Mouse (Mus musculus) G1E (cell line): ENCODE measurements around the gene Gm7247.

Experiments used
- CTCF ChIP-seq: IDR thresholded peaks from 2 replicates; pipeline ENCODE4 v1.5.1; 2012; ENCODE audit warnings: low read depth, low read length, inconsistent platforms, mixed read lengths
- POLR2AphosphoS5 ChIP-seq: IDR thresholded peaks from 2 replicates; pipeline ENCODE4 v1.6.1; 2012; ENCODE audit warnings: low read depth, low read length, inconsistent platforms; ENCODE audit not compliant: insufficient replicate concordance

DNA sequence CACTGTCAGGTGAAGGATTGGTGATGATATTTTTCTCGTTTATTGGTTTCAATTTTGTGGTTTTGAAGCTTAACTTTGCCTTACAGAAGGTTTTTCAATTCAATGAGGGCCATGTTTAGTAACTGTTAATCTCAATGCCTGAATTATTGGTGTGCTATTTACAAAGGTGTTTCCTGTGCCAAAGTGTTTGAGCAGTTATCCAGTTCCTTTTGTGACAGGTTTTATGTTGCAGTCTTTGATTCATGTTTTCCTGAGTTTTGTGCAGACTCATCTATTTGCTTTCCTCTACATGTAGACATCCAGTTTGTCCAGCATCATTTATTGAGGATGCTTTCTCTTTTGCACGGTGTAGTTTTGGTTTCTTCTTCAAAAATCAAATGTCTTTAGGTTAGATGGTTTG lies 62.3 kb downstream of the Gm7247 start:
- no peak for TF ChIP-seq POLR2AphosphoS5
- TF ChIP-seq CTCF, result no peak
